Mouse (Mus musculus): Measurements from ENCODE around the gene Samhd1. TPM values are rescaled to one million over a fixed set of nuclear protein-coding genes. Genes with fewer than 3 reads are reported as not detected.

Gene Samhd1
- polyA plus RNA-seq, 1 experiment from 2014 or later: 37.0 TPM

DNA sequence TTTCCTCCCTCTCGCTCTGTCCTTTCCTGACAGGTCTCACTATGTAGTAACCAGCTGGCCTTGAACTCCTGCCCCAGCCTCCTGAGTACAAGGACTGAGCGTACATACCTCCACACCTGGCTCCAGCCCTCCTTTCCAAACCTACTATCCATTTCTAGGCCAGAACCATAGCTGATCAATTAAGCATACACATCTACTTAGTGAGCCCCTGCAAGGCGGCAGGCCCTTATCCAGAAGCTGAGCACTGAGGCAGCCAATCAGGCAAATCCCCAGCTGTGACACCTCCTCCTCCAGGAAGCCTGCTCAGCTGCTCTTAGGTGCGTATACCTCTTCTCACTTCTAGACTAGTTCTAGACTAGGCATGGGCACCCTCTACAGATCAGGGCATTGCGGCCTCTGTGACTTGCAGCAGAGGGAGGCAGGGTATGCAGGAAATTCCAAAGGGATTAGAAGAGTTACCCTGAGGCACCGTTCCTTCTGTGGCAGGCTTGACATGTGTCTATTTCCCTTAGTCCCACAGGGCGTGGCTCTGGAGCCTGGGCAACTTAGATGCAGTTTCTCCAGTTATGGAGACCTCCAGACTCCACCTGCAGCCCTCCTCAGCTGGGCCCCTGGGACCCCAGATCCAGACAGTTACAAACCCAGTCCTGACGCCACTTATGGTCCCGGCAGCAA is 62.6 kb downstream of the Samhd1 start:
- Histone ChIP-seq H3K27ac (ENCODE audit: low read depth) (peak overlapping the region; percentile 77), H3K4me1 (ENCODE audit: insufficient read depth) (peaks cover 89% of the 10 kb centered on the region), H3K9me3 (ENCODE audit: low read depth, low read length) (no peaks in the 10 kb centered on the region), H3K4me3 (ENCODE audit: low read depth, low read length) (no peak overlapping the region), H3K27me3 (ENCODE audit: insufficient read depth, low read length) (no peaks in the 10 kb centered on the region), H3K4me2 (peak overlapping the region; percentile 40; the same call in 1 of the 2 replicates), H3K36me3 (ENCODE audit: insufficient read depth) (peaks cover 32% of the 10 kb centered on the region), H3K9ac (0 out of 2 replicates have a peak overlapping the region, but pooled peaks have one; percentile 29)
- 61% methylated on average over 9 of the region's 9 CpGs for WGBS
- DNase-seq (no peak), ATAC-seq (ENCODE audit: insufficient read depth) (no peak)
- TF ChIP-seq CTCF (IDR thresholded peaks at IDR 0.05; ENCODE audit: low read depth): no peak

DNA sequence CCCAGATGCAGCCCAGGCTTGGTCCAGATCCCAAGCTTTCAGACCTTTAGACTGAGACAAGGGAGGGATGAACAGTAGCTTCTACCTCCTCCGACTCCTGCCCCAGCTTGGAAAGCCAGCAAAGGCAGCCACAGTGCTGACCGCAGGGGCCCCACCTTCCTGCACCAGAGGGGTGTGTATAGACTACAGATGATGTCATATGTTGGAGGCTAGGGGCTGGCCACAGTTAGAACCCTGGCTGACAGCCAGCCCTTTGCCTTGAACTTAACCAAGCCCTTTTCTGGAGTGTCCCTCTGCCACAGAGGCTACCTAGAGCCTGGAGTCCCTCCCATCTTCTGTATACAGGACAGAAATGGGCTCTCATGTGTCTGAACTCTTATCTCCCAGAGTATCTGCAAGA is 63.5 kb downstream of the Samhd1 start:
- peaks cover 83% of the 10 kb centered on the region for H3K4me1 ChIP-seq (ENCODE audit: insufficient read depth)
- TF ChIP-seq CTCF (IDR thresholded peaks at IDR 0.05; ENCODE audit: low read depth): no peak
- no peak overlapping the region for H3K4me3 ChIP-seq (ENCODE audit: low read depth, low read length)
- peak overlapping the region; percentile 37; the same call in 1 of the 2 replicates for H3K9ac ChIP-seq
- no peaks in the 10 kb centered on the region for H3K9me3 ChIP-seq (ENCODE audit: low read depth, low read length)
- WGBS: 4% methylated on average over 2 of the region's 2 CpGs
- DNase-seq (peak; percentile 92), ATAC-seq (ENCODE audit: insufficient read depth) (peak; percentile 59)
- H3K4me2 ChIP-seq: peak overlapping the region; percentile 40
- peaks cover 26% of the 10 kb centered on the region for H3K36me3 ChIP-seq (ENCODE audit: insufficient read depth)
- H3K27ac ChIP-seq (ENCODE audit: low read depth): peak overlapping the region; percentile 77
- no peaks in the 10 kb centered on the region for H3K27me3 ChIP-seq (ENCODE audit: insufficient read depth, low read length)

DNA sequence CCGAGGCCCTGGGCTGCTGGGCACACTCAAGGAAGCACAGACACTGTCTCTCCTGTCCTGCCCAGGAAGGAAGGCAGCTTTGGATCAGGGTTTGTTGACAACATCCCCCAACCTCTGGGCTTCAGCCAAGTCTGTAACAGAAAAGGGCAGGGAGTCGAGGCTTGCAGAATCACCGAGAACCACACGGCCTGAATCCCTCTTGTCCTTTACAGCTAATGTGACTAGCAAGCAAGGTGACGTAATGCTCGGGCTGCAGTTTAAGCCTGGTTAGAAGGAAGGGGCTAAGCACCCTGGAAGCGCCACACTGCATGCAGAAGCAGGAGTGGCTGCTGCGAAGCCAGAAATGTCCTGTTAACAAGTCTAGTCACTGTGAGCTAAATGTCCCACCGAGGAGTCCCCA is 64.7 kb downstream of the Samhd1 start:
- TF ChIP-seq CTCF (IDR thresholded peaks at IDR 0.05; ENCODE audit: low read depth): no peak
- Histone ChIP-seq H3K4me2 (peak overlapping the region; percentile 44), H3K9ac (peak overlapping the region; percentile 16; the same call in 1 of the 2 replicates), H3K4me1 (ENCODE audit: insufficient read depth) (peaks cover 76% of the 10 kb centered on the region), H3K4me3 (ENCODE audit: low read depth, low read length) (no peak overlapping the region), H3K27ac (ENCODE audit: low read depth) (peak overlapping the region; percentile 77), H3K9me3 (ENCODE audit: low read depth, low read length) (no peaks in the 10 kb centered on the region), H3K27me3 (ENCODE audit: insufficient read depth, low read length) (no peaks in the 10 kb centered on the region), H3K36me3 (ENCODE audit: insufficient read depth) (peaks cover 16% of the 10 kb centered on the region)
- ATAC-seq (ENCODE audit: insufficient read depth) (peak; percentile 32), DNase-seq (peak; percentile 88)
- WGBS: 13% methylated on average over 9 of the region's 9 CpGs

DNA sequence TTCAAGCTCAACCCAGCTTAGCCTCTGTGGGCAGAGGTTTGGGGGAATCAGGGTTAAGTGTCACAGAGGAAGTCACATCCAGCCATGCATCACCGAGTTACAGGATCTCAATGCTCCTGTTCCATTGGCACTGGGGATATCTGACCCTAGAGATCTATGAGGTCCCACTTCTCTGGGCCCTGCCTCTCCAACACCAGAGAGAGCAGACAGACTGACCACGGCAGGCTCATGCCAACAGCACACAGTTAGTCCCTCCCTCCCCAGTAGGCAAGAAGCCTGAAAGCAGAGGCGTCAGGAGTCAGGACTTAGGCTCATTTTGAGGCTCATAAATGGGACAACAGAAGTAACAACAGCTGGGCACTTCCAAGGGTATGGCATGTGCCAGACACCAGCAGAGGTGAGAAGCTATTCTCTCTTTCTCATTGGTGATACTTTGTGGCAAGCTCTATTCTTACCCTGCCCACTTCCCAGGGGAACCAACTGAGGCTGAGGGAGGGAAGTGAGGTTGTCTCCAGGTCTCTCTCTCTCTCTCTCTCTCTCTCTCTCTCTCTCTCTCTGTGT is 65.2 kb downstream of the Samhd1 start:
- Histone ChIP-seq H3K27me3 (ENCODE audit: insufficient read depth, low read length) (no peaks in the 10 kb centered on the region), H3K4me2 (peak overlapping the region; percentile 44), H3K9ac (peak overlapping the region; percentile 29), H3K4me3 (ENCODE audit: low read depth, low read length) (no peak overlapping the region), H3K4me1 (ENCODE audit: insufficient read depth) (peaks cover 76% of the 10 kb centered on the region), H3K9me3 (ENCODE audit: low read depth, low read length) (no peaks in the 10 kb centered on the region), H3K36me3 (ENCODE audit: insufficient read depth) (peaks cover 19% of the 10 kb centered on the region), H3K27ac (ENCODE audit: low read depth) (peak overlapping the region; percentile 77)
- 16% methylated on average over 3 of the region's 3 CpGs for WGBS
- no peak for DNase-seq
- no peak for TF ChIP-seq CTCF (IDR thresholded peaks at IDR 0.05; ENCODE audit: low read depth)
- ATAC-seq (ENCODE audit: insufficient read depth): no peak

DNA sequence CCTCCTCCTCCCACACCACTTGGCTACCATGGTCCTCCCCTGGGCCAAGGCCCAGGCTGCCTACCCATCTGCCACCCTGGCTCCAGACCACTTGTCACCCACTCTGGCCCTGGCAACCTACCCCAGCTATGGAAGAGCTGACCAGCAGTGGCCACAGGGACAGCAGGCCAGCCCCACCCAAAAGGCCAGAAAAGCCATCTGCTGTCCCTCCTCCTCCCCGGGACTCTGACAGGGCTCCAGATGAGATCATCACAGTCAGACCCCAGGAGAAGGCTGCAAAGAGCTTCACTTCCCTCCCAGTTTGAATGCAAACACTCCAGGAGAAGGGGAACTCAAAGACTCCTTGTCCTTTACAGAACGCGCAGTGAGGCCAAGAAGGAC is 65.7 kb downstream of the Samhd1 start:
- Histone ChIP-seq H3K27ac (ENCODE audit: low read depth) (peak overlapping the region; percentile 77), H3K4me2 (peak overlapping the region; percentile 44), H3K27me3 (ENCODE audit: insufficient read depth, low read length) (no peaks in the 10 kb centered on the region), H3K9me3 (ENCODE audit: low read depth, low read length) (no peaks in the 10 kb centered on the region), H3K9ac (peak overlapping the region; percentile 29), H3K4me3 (ENCODE audit: low read depth, low read length) (no peak overlapping the region), H3K36me3 (ENCODE audit: insufficient read depth) (peaks cover 21% of the 10 kb centered on the region), H3K4me1 (ENCODE audit: insufficient read depth) (peaks cover 76% of the 10 kb centered on the region)
- 23% methylated on average over 3 of the region's 3 CpGs for WGBS
- TF ChIP-seq CTCF (IDR thresholded peaks at IDR 0.05; ENCODE audit: low read depth): no peak
- DNase-seq (peak; percentile 63), ATAC-seq (ENCODE audit: insufficient read depth) (no peak)

DNA sequence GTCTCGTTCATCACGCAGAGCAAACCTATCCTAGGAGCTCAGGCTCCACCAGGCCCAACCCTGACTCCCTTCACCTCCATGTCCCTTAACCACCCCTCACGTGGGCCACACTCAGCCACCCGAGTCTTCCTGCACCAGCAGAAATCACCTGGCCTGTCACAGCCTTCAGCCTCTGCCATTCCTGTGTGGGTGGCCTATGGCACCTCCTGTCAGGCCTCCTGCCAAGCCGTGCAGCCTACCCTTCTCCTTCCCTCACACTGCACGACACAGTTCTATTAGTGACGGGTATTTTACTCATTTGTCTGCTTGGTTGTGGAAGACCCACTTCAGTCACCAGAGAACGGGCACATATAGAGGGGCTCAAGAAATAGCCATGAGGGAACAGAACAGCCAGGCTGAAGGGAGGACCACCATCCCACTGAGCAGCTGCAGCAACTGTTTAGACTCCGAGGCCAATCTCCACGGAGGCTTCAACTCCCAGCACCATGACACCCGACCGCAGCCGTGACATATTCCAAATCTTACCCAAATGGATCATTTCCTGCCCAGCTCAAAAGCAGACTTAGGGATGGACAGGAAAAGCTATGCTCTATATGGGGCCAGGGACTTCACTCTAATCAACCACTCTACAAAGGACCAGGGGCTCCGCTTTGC is 66.2 kb downstream of the Samhd1 start:
- Histone ChIP-seq H3K36me3 (ENCODE audit: insufficient read depth) (peaks cover 26% of the 10 kb centered on the region), H3K9me3 (ENCODE audit: low read depth, low read length) (no peaks in the 10 kb centered on the region), H3K27ac (ENCODE audit: low read depth) (peak overlapping the region; percentile 77), H3K27me3 (ENCODE audit: insufficient read depth, low read length) (no peaks in the 10 kb centered on the region), H3K9ac (peak overlapping the region; percentile 29; the same call in 1 of the 2 replicates), H3K4me2 (peak overlapping the region; percentile 44), H3K4me1 (ENCODE audit: insufficient read depth) (peaks cover 76% of the 10 kb centered on the region), H3K4me3 (ENCODE audit: low read depth, low read length) (no peak overlapping the region)
- TF ChIP-seq CTCF (IDR thresholded peaks at IDR 0.05; ENCODE audit: low read depth): no peak
- 34% methylated on average over 14 of the region's 14 CpGs for WGBS
- no peak for ATAC-seq (ENCODE audit: insufficient read depth)
- DNase-seq: peak; percentile 58

Data from lung, embryonic 14.5 days (tissue).